Mouse (Mus musculus) stomach, embryonic 15.5 days (tissue): ENCODE results near the gene Uhrf2. TPM values are rescaled to one million over a fixed set of nuclear protein-coding genes. Genes with fewer than 3 reads are reported as not detected.

Experiments
- ATAC-seq: fragments of 200-750 bp; cut with Nextera tagmentation; 2 replicates; pipeline ENCODE4 v1.8.0; 2017; ENCODE audit warnings: low read depth, moderate number of reproducible peaks, moderate TSS enrichment; ENCODE audit not compliant: insufficient read depth, low FRiP score
- H3K27ac ChIP-seq: fragments of 300-500 bp; sonication (generic); 2 replicates; pipeline ENCODE4 v1.5.1; 2015; ENCODE audit warnings: mild to moderate bottlenecking, inconsistent platforms
- H3K27me3 ChIP-seq: fragments of 300-500 bp; sonication (generic); replicated peaks from 2 replicates; pipeline ENCODE4 v1.6.1; 2015; ENCODE audit warnings: inconsistent platforms
- H3K36me3 ChIP-seq: fragments of 300-500 bp; sonication (generic); 2 replicates; pipeline ENCODE4 v1.6.1; 2015; ENCODE audit warnings: inconsistent platforms
- H3K4me1 ChIP-seq: fragments of 300-500 bp; sonication (generic); 2 replicates; pipeline ENCODE4 v1.6.1; 2015; ENCODE audit warnings: inconsistent platforms
- H3K4me2 ChIP-seq: fragments of 300-500 bp; sonication (generic); 2 replicates; pipeline ENCODE4 v1.6.1; 2015; ENCODE audit warnings: mild to moderate bottlenecking, inconsistent platforms
- H3K4me3 ChIP-seq: fragments of 300-500 bp; sonication (generic); replicated peaks from 2 replicates; pipeline ENCODE4 v1.5.1; 2015; ENCODE audit warnings: inconsistent platforms
- H3K9ac ChIP-seq: fragments of 300-500 bp; sonication (generic); 2 replicates; pipeline ENCODE4 v1.6.1; 2015; ENCODE audit warnings: inconsistent platforms
- H3K9me3 ChIP-seq: fragments of 300-500 bp; sonication (generic); 2 replicates; pipeline ENCODE4 v1.6.1; 2016; ENCODE audit warnings: inconsistent platforms
- WGBS: fragments of 180-500 bp; shearing (Covaris S2); methylation state at CpG from one replicate; pipeline ENCODE4 v1.1.7; 2015; 5-methylcytosine and 5-hydroxymethylcytosine counted together
- polyA plus RNA-seq: library from polyadenylated mRNA; unstranded; fragments of >200 nt; fragmentation: Nextera tagmentation; extraction: Ambion mirVana; gene quantifications from 2 replicates; pipeline ENCODE4 v1.2.1, GENCODE M21; 2015

Gene Uhrf2
- polyA plus RNA-seq, 1 experiment from 2014 or later = 64.9 TPM

GRCm38 (mm10) chr19:30112961-30113688 lies 82.8 kb downstream of the Uhrf2 start:
- no peak for ATAC-seq
- peaks cover 5% of the 10 kb centered on the region for H3K4me1 ChIP-seq
- H3K9me3 ChIP-seq = no peaks in the 10 kb centered on the region
- H3K27ac ChIP-seq = no peak overlapping the region
- no peak overlapping the region for H3K9ac ChIP-seq
- H3K4me2 ChIP-seq = no peak overlapping the region
- H3K36me3 ChIP-seq = no peaks in the 10 kb centered on the region
- WGBS = 90% methylated on average over 16 of the region's 16 CpGs
- H3K27me3 ChIP-seq = no peaks in the 10 kb centered on the region
- H3K4me3 ChIP-seq = no peak overlapping the region

DNA sequence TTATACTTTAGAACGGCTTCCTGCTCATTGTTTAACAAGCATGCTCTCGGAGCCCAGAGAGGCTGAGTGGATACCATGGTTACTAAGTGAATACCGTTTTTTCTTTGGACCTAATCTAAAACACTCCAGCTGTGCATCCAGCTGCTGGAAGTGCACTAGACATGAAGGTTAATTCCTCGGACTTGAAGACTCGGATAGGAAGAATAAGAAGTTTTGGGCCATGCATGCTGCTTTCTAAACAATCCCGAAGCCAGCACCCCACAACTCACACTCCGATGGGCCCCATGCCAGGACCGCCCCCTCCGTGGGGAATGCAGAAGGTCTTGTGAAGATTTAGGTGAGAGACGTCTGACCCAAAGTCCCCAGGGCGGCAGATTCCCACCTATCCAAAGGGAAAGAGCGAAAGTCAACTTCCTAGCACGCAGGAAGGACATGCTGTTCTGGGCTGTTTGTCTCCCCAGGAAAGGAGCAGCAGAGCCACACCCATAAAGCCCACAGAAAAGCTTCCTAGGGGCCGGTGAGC lies 84.7 kb downstream of the Uhrf2 start:
- ATAC-seq = no peak
- no peaks in the 10 kb centered on the region for H3K36me3 ChIP-seq
- H3K9me3 ChIP-seq = no peaks in the 10 kb centered on the region
- peak overlapping the region; percentile 11; the same call in 1 of the 2 replicates for H3K4me3 ChIP-seq
- H3K9ac ChIP-seq = no peak overlapping the region
- peak overlapping the region; percentile 42 for H3K4me2 ChIP-seq
- peaks cover 8% of the 10 kb centered on the region for H3K4me1 ChIP-seq
- 18% methylated on average over 14 of the region's 14 CpGs for WGBS
- H3K27ac ChIP-seq = peak overlapping the region; percentile 1; the same call in 1 of the 2 replicates
- no peaks in the 10 kb centered on the region for H3K27me3 ChIP-seq

DNA sequence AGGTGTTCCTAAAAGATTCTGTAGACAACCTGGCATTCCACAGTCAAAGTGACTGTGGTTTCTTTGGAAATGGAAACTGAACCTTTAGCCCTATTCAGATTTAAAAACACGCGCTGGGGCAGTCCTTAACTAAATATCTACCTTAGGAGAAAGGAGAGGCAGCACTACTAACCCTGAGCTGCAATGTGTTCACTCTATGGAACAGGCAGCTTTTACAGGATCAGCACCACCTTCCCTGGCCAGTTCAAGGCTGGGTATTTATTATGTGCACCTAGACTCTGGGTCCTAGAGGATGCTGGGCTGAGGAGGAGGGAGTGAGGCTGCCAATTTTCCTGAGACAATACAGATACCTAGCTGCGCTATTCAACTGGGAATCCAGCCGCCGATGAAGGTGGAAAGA lies 85.3 kb downstream of the Uhrf2 start:
- no peaks in the 10 kb centered on the region for H3K27me3 ChIP-seq
- no peak for ATAC-seq
- H3K4me2 ChIP-seq = no peak overlapping the region
- H3K27ac ChIP-seq = no peak overlapping the region
- no peak overlapping the region for H3K9ac ChIP-seq
- peaks cover 8% of the 10 kb centered on the region for H3K4me1 ChIP-seq
- H3K9me3 ChIP-seq = no peaks in the 10 kb centered on the region
- WGBS = 56% methylated on average over 5 of the region's 5 CpGs
- H3K36me3 ChIP-seq = no peaks in the 10 kb centered on the region
- H3K4me3 ChIP-seq = no peak overlapping the region

- no peaks in the 10 kb centered on the region for H3K27me3 ChIP-seq
Observed at GRCm38 (mm10) chr19:30117241-30117640, 86.9 kb downstream of the Uhrf2 start.

DNA sequence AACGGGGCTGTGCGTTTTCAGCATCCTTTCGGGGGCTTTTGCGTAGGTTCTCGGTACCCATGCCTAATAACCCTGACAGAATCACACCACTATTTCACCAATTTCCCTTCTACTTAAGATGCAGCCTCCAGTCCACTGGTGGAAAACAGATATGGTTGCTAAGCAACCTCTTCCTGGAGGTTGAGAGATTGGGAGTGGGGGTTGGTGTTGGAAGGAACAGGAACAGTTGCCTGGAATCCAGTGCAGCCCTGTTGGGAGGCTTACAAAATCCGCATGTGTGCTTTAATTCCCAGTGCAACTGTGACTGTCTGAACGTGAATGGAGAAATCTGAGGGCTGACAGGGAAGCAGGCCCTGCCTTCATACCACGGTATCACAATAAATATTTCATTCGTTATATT lies 87.5 kb downstream of the Uhrf2 start:
- H3K9me3 ChIP-seq = no peaks in the 10 kb centered on the region
- 63% methylated on average over 9 of the region's 9 CpGs for WGBS
- H3K27me3 ChIP-seq = no peaks in the 10 kb centered on the region
- H3K9ac ChIP-seq = no peak overlapping the region
- no peak overlapping the region for H3K27ac ChIP-seq
- no peaks in the 10 kb centered on the region for H3K36me3 ChIP-seq
- H3K4me1 ChIP-seq = peaks cover 8% of the 10 kb centered on the region
- no peak; the same call in 1 of the 2 replicates for ATAC-seq
- no peak overlapping the region for H3K4me2 ChIP-seq
- no peak overlapping the region for H3K4me3 ChIP-seq

More at GRCm38 (mm10) chr19:30117241-30117640, 86.9 kb downstream of the Uhrf2 start:
- Histone ChIP-seq H3K27ac (no peak overlapping the region), H3K9me3 (no peaks in the 10 kb centered on the region), H3K9ac (no peak overlapping the region), H3K4me2 (no peak overlapping the region), H3K36me3 (no peaks in the 10 kb centered on the region), H3K4me1 (peaks cover 8% of the 10 kb centered on the region), H3K4me3 (no peak overlapping the region)
- 67% methylated on average over 4 of the region's 4 CpGs for WGBS
- ATAC-seq = no peak

- H3K4me1 ChIP-seq = peaks cover 8% of the 10 kb centered on the region
- H3K9me3 ChIP-seq = no peaks in the 10 kb centered on the region
- H3K27ac ChIP-seq = peak overlapping the region; percentile 54; the same call in 1 of the 2 replicates
- no peak overlapping the region for H3K4me2 ChIP-seq
- H3K4me3 ChIP-seq = no peak overlapping the region
- no peaks in the 10 kb centered on the region for H3K36me3 ChIP-seq
- H3K9ac ChIP-seq = no peak overlapping the region
- 73% methylated on average over 17 of the region's 17 CpGs for WGBS
- H3K27me3 ChIP-seq = no peaks in the 10 kb centered on the region
- peak; percentile 86 for ATAC-seq
Observed at GRCm38 (mm10) chr19:30118344-30119312, 88.3 kb downstream of the Uhrf2 start.

DNA sequence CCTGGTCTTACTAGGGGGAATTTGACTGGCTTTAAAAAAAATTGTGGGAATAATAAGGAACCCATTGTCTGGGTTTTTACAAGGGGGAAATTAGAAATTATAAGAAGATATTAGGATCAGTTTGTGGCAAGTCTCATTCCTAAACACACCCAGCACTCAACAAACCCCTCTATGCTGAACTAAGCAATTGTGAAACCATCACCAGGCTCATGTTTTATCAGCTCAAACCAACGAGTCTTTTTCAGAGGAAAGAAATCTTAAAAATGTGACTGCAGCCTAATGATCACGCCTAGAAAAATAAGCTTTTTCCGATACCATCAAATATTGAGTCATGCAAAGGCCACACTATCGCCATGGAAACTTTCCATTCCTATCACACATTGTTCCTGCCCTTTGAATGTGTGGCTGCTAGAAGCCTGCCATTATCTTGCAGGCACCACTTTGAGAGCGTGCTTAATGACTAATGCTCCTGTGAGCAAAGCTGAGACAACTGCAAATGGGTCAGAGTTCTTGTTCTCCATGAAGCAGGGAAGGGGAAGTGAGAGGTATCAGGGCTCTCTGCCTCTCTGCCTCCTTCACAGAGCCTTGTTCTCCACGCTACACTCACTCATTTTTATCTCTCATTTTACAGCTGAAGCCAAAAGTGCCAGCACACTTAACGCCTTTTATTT lies 94.8 kb downstream of the Uhrf2 start:
- H3K9ac ChIP-seq = no peak overlapping the region
- H3K36me3 ChIP-seq = no peaks in the 10 kb centered on the region
- 0 out of 2 replicates have a peak, but pooled peaks cover 2% of the 10 kb centered on the region for H3K4me1 ChIP-seq
- WGBS = 53% methylated on average over 7 of the region's 7 CpGs
- H3K4me3 ChIP-seq = no peak overlapping the region
- H3K9me3 ChIP-seq = no peaks in the 10 kb centered on the region
- peak overlapping the region; percentile 61; the same call in 1 of the 2 replicates for H3K27ac ChIP-seq
- H3K4me2 ChIP-seq = no peak overlapping the region
- peak; percentile 83 for ATAC-seq
- no peaks in the 10 kb centered on the region for H3K27me3 ChIP-seq

DNA sequence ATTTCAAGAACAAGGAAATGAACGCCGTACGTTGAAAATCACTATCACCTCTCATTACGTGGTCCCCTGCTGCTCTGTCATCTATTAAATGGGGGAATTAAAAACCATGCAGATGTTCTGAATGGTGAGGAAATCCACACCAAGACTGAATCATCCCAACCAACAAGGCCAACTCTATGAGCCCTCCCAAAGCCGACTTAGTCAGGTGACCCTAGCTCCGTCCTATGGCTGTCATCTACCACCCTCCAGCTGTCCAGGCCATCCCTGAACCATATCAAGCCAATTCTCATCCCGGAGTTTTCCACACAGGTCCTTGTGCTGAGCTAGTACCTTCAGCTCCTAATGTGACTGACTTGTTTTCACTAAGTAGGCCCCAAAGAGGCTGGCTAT lies 95.4 kb downstream of the Uhrf2 start:
- H3K27ac ChIP-seq = peak overlapping the region; percentile 61; the same call in 1 of the 2 replicates
- no peak for ATAC-seq
- 0 out of 2 replicates have a peak, but pooled peaks cover 2% of the 10 kb centered on the region for H3K4me1 ChIP-seq
- H3K27me3 ChIP-seq = no peaks in the 10 kb centered on the region
- no peak overlapping the region for H3K4me2 ChIP-seq
- no peak overlapping the region for H3K9ac ChIP-seq
- H3K36me3 ChIP-seq = no peaks in the 10 kb centered on the region
- H3K4me3 ChIP-seq = no peak overlapping the region
- WGBS = 75% methylated on average over 7 of the region's 7 CpGs
- no peaks in the 10 kb centered on the region for H3K9me3 ChIP-seq

DNA sequence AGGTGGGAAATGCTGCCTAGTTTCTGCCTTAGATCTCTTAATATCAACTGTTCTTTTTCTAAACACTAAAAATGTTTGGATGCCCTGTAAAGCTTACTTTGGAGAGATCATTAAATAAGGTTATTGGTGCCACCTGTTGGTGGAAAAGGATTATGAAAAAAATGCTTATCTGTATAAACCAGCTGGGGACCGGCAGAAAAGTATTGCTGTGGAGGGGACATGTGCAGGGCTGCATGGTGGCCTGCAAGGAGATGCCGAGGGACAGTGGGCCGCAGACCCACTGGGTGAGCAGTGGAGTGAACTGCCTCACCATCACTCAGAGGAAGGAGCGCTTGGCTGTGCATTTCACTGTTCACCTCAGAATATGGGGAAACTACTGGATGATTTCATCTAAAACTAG lies 97.9 kb downstream of the Uhrf2 start:
- Histone ChIP-seq H3K9ac (no peak overlapping the region), H3K9me3 (no peaks in the 10 kb centered on the region), H3K4me1 (0 out of 2 replicates have a peak, but pooled peaks cover 2% of the 10 kb centered on the region), H3K4me2 (no peak overlapping the region), H3K27me3 (no peaks in the 10 kb centered on the region), H3K36me3 (no peaks in the 10 kb centered on the region), H3K4me3 (no peak overlapping the region), H3K27ac (no peak overlapping the region)
- ATAC-seq = no peak
- WGBS = 62% methylated on average over 4 of the region's 4 CpGs

DNA sequence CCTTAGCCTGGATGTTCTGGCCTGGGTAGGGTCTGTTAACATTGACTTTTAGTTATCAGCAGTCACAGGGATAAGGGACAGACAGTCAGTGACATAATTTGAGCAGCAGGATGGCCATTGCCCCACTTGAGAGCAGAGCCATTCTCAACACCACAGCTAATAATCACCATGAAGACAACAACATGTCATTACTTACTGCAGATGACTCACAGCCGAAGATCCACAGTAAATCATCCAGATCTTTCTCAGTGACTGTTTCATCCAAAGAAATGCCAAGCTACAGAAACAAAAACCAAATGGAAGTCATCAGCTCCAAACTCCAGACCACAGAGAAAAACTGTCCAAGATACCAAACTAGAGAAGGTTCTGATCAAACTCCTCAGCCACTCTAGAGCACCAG lies 106.0 kb downstream of the Uhrf2 start:
- Histone ChIP-seq H3K27me3 (no peaks in the 10 kb centered on the region), H3K4me3 (no peak overlapping the region), H3K9ac (no peak overlapping the region), H3K36me3 (no peaks in the 10 kb centered on the region), H3K9me3 (no peaks in the 10 kb centered on the region), H3K4me2 (no peak overlapping the region), H3K27ac (no peak overlapping the region), H3K4me1 (no peaks in the 10 kb centered on the region)
- WGBS = 65% methylated on average over 1 of the region's 1 CpGs
- no peak for ATAC-seq
